Mouse (Mus musculus): Measurements from ENCODE around the gene Dhx36. TPM values are rescaled to one million over a fixed set of nuclear protein-coding genes. Genes with fewer than 3 reads are reported as not detected.

The Dhx36 gene
- polyA plus RNA-seq, 1 experiment from 2014 or later = 50.5 TPM

DNA sequence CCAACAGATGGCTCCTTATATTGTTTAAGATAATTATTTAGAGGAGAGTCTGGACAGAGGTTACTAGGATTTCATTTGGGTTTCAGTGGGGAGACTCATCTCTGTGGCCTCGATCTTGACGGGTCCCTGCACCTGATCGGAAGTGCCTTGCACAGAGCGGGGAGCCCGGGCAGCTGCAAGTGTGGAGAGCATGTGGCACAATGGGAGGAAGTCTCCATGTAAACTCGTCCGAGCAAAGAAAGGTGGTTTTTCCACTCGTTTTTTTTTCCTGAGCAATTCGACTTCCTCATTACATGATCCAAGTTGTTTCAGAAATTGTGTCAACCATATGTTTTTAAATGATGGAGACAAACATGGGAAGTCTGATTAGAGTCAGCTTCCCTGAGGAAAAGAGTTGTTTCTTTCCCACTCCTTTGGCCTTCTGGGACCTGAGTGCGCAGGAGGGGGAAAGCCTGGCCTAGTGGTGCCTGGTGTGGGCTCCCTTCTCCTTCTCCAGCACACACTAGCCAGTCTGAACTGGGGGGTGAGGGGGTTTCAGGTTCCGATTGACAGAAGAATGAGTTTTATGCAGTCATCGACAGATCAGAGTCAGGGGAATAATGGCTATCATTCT lies 63.1 kb downstream of the Dhx36 start:
- Histone ChIP-seq H3K36me3 (ENCODE audit: control insufficient read depth, insufficient read depth, low read length) (no peaks in the 10 kb centered on the region), H3K4me3 (ENCODE audit: low read depth, low read length) (no peak overlapping the region), H3K27ac (ENCODE audit: low read depth, low read length) (no peak overlapping the region), H3K27me3 (ENCODE audit: control insufficient read depth, insufficient read depth, low read length) (no peaks in the 10 kb centered on the region), H3K4me2 (no peak overlapping the region), H3K9me3 (ENCODE audit: control insufficient read depth, low read length) (no peaks in the 10 kb centered on the region), H3K9ac (ENCODE audit: low read length) (no peak overlapping the region), H3K4me1 (ENCODE audit: control insufficient read depth, insufficient read depth, low read length) (no peaks in the 10 kb centered on the region; the same call in 1 of the 2 replicates)
- 82% methylated on average over 12 of the region's 12 CpGs for whole genome bisulfite sequencing
- DNase-seq (ENCODE audit: low spot score, missing footprints) (no peak), ATAC-seq (ENCODE audit: low FRiP score) (no peak)

DNA sequence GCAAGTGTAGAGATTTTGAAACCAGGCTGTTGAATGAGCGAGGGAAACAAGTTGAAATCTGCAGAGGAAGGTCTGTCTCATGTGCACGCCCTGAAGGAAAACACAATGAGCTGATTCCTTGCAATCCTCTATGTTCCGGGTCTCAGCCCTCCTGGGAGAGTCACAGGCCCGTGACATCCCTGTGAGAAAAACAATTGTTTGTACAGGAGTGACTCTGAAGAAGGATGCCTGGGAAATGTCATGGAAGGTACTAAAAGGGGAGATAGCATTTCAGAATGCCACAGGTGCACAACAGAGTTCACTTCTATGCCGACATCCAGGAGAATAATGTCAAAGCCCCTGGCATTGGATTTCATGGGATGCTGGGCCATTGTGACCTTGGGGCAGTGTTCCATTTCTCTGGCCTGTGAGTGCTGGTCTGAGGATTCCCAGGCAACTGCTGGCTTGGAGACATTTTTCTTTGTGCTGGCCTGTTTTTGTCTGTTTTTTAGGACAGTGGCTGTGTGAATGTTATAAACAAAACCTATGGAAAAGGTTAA lies 66.3 kb downstream of the Dhx36 start:
- no peak overlapping the region for H3K27ac ChIP-seq (ENCODE audit: low read depth, low read length)

DNA sequence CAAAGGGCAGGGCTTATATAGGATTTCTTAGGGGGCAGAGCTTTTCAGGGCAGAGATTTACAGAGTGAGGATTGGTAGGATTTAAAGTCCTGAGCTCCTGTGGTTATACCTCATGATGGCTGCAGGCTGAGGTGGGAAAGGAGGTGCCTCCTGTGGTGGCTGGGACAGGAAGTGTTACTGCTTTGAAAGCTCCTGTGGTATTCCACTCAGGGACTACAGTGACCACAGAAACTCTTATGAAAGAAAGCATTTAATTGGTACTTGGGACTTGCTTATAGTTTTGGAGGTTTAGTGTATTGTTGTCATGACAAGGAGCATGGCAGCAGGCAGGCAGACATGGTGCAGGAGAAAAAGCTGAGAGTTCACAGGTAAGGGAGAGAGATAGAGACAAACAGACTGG lies 70.9 kb downstream of the Dhx36 start:
- no peak for ATAC-seq (ENCODE audit: low FRiP score)

More for the DNA sequence above, 66.3 kb downstream of the Dhx36 start:
- 21% methylated on average over 5 of the region's 5 CpGs for WGBS
- Histone ChIP-seq H3K27me3 (ENCODE audit: control insufficient read depth, insufficient read depth, low read length) (no peaks in the 10 kb centered on the region), H3K9ac (ENCODE audit: low read length) (no peak overlapping the region), H3K9me3 (ENCODE audit: control insufficient read depth, low read length) (no peaks in the 10 kb centered on the region), H3K4me2 (no peak overlapping the region), H3K4me3 (ENCODE audit: low read depth, low read length) (no peak overlapping the region), H3K4me1 (ENCODE audit: control insufficient read depth, insufficient read depth, low read length) (no peaks in the 10 kb centered on the region; the same call in 1 of the 2 replicates), H3K36me3 (ENCODE audit: control insufficient read depth, insufficient read depth, low read length) (no peaks in the 10 kb centered on the region)
- no peak for DNase-seq (ENCODE audit: low spot score, missing footprints)
- peak; percentile 42; the same call in 1 of the 2 replicates for ATAC-seq (ENCODE audit: low FRiP score)

GRCm38 (mm10) chr3:62433675-62434074 lies 73.1 kb downstream of the Dhx36 start:
- WGBS = 73% methylated on average over 4 of the region's 4 CpGs
- H3K4me2 ChIP-seq = no peak overlapping the region
- no peak overlapping the region for H3K9ac ChIP-seq (ENCODE audit: low read length)
- no peak overlapping the region for H3K4me3 ChIP-seq (ENCODE audit: low read depth, low read length)
- no peaks in the 10 kb centered on the region for H3K4me1 ChIP-seq (ENCODE audit: control insufficient read depth, insufficient read depth, low read length)
- H3K27ac ChIP-seq (ENCODE audit: low read depth, low read length) = no peak overlapping the region
- ATAC-seq (ENCODE audit: low FRiP score) = no peak
- H3K27me3 ChIP-seq (ENCODE audit: control insufficient read depth, insufficient read depth, low read length) = no peaks in the 10 kb centered on the region
- no peaks in the 10 kb centered on the region for H3K9me3 ChIP-seq (ENCODE audit: control insufficient read depth, low read length)
- H3K36me3 ChIP-seq (ENCODE audit: control insufficient read depth, insufficient read depth, low read length) = no peaks in the 10 kb centered on the region
- no peak for DNase-seq (ENCODE audit: low spot score, missing footprints)

More for the DNA sequence above, 70.9 kb downstream of the Dhx36 start:
- Histone ChIP-seq H3K4me1 (ENCODE audit: control insufficient read depth, insufficient read depth, low read length) (no peaks in the 10 kb centered on the region; the same call in 1 of the 2 replicates), H3K36me3 (ENCODE audit: control insufficient read depth, insufficient read depth, low read length) (no peaks in the 10 kb centered on the region), H3K4me3 (ENCODE audit: low read depth, low read length) (no peak overlapping the region), H3K4me2 (no peak overlapping the region), H3K9ac (ENCODE audit: low read length) (no peak overlapping the region), H3K27ac (ENCODE audit: low read depth, low read length) (no peak overlapping the region), H3K27me3 (ENCODE audit: control insufficient read depth, insufficient read depth, low read length) (no peaks in the 10 kb centered on the region), H3K9me3 (ENCODE audit: control insufficient read depth, low read length) (no peaks in the 10 kb centered on the region)
- DNase-seq (ENCODE audit: low spot score, missing footprints) = no peak

GRCm38 (mm10) chr3:62418387-62419138 lies 88.2 kb downstream of the Dhx36 start:
- Histone ChIP-seq H3K9ac (ENCODE audit: low read length) (no peak overlapping the region), H3K4me1 (ENCODE audit: control insufficient read depth, insufficient read depth, low read length) (no peaks in the 10 kb centered on the region), H3K4me3 (ENCODE audit: low read depth, low read length) (no peak overlapping the region), H3K27ac (ENCODE audit: low read depth, low read length) (no peak overlapping the region), H3K36me3 (ENCODE audit: control insufficient read depth, insufficient read depth, low read length) (no peaks in the 10 kb centered on the region), H3K4me2 (no peak overlapping the region), H3K9me3 (ENCODE audit: control insufficient read depth, low read length) (no peaks in the 10 kb centered on the region), H3K27me3 (ENCODE audit: control insufficient read depth, insufficient read depth, low read length) (no peaks in the 10 kb centered on the region)
- DNase-seq (ENCODE audit: low spot score, missing footprints) = no peak
- WGBS = 92% methylated on average over 6 of the region's 6 CpGs
- ATAC-seq (ENCODE audit: low FRiP score) = no peak

Other genes with a start within 250 kb of the Dhx36 start
- 4.8 and 5.0 TPM in 2 replicates for gene Arhgef26, start 168.7 kb downstream of the Dhx36 start, polyA plus RNA-seq (2014; fragmentation: Nextera tagmentation; extraction: Ambion mirVana)
- 0.05 and 0.15 TPM in 2 replicates for gene Gpr149, start 98.1 kb upstream of the Dhx36 start, polyA plus RNA-seq (2014; fragmentation: Nextera tagmentation; extraction: Ambion mirVana)

All from midbrain, embryonic 11.5 days (tissue).